In the genomic region with DNA sequence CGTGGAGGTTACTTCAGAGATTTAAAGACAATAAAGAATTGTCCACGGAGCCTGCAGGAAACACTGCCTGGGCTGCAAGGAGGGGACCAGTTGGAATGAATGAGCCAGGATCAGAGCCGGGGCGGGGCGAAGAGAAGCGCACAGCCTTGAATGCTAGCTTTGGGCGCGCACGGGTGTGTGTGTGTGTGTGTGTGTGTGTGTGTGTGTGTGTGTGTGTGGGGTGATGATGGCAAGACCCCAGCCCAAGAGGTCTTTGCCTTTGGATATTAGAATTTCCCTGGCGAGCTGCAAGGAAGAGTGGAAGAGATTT, we compare ENCODE assay signal across 8 mouse cellular contexts. TPM values are rescaled to one million over a fixed set of nuclear protein-coding genes. Genes with fewer than 3 reads are reported as not detected.
DNase-seq lines count a peak whose midpoint lies in the region; ATAC-seq and TF ChIP-seq lines count a peak whose summit lies in the region.

No protein-coding gene starts in this region.

- ATAC-seq in hindbrain, embryonic 16.5 days, result no peak
- peak; percentile 32; the same call in 1 of the 2 replicates for ATAC-seq in neural tube, embryonic 13.5 days (ENCODE audit: low read depth)

- H3K27me3 ChIP-seq in heart, embryonic 10.5 days (ENCODE audit: insufficient read depth, poor library complexity, severe bottlenecking), result peaks cover 45% of the 10 kb centered on the region
- peaks cover 57% of the 10 kb centered on the region for H3K27me3 ChIP-seq in E14TG2a.4 (ENCODE audit: insufficient read depth, low read length)
- H3K27me3 ChIP-seq in hindbrain, embryonic 16.5 days (replicated peaks; ENCODE audit: control insufficient read depth, insufficient read depth, low read length), result no peaks in the 10 kb centered on the region
- H3K27me3 ChIP-seq in neural tube, embryonic 13.5 days, result peaks cover 6% of the 10 kb centered on the region

- DNase-seq in heart, embryonic 10.5 days (ENCODE audit: low spot score), result no peak
- no peak for DNase-seq in heart, postnatal 36 days
- peak; percentile 49 to 57 for DNase-seq in cerebellum, postnatal 36 days
- no peak for DNase-seq in urinary bladder, postnatal 4 days (ENCODE audit: low spot score in 2 of 2)
- no peak for DNase-seq in left cerebral cortex, postnatal 36 days (ENCODE audit: low spot score in 2 of 2)

- intact Hi-C loops in heart, postnatal 36 days (cut with DNase I), result loop anchor here (2.0 kb wide), 1 partner anchor 69 kb away; no protein-coding TSS in a partner anchor
- intact Hi-C loops in left cerebral cortex, postnatal 36 days (cut with DNase I), result loop anchor here (5.0 kb wide), 1 partner anchor 62 kb away; no protein-coding TSS in a partner anchor

- H3K36me3 ChIP-seq in heart, embryonic 10.5 days, result no peaks in the 10 kb centered on the region
- no peaks in the 10 kb centered on the region for H3K36me3 ChIP-seq in E14TG2a.4 (ENCODE audit: insufficient read depth, low read length)
- no peaks in the 10 kb centered on the region for H3K36me3 ChIP-seq in hindbrain, embryonic 16.5 days (ENCODE audit: control insufficient read depth, insufficient read depth, low read length)
- H3K36me3 ChIP-seq in neural tube, embryonic 13.5 days, result no peaks in the 10 kb centered on the region

- peak overlapping the region; percentile 90 for H3K9ac ChIP-seq in hindbrain, embryonic 16.5 days (ENCODE audit: low read depth, low read length)
- peak overlapping the region; percentile 96 for H3K9ac ChIP-seq in neural tube, embryonic 13.5 days

- peaks cover 27% of the 10 kb centered on the region for H3K4me1 ChIP-seq in heart, embryonic 10.5 days
- H3K4me1 ChIP-seq in E14TG2a.4 (replicated peaks; ENCODE audit: low read depth, low read length), result peaks cover 16% of the 10 kb centered on the region
- H3K4me1 ChIP-seq in hindbrain, embryonic 16.5 days (ENCODE audit: control insufficient read depth, insufficient read depth, low read depth, low read length), result peaks cover 32% of the 10 kb centered on the region
- peaks cover 79% of the 10 kb centered on the region for H3K4me1 ChIP-seq in neural tube, embryonic 13.5 days (replicated peaks)

- H3K4me2 ChIP-seq in hindbrain, embryonic 16.5 days (ENCODE audit: low read length), result peak overlapping the region; percentile 93
- peak overlapping the region; percentile 87 for H3K4me2 ChIP-seq in neural tube, embryonic 13.5 days

- TF ChIP-seq CTCF in E14TG2a.4 (conservative IDR thresholded peaks at IDR 0.05; ENCODE audit: low read length), result no peak

- no peaks in the 10 kb centered on the region for H3K9me3 ChIP-seq in heart, embryonic 10.5 days
- no peaks in the 10 kb centered on the region for H3K9me3 ChIP-seq in E14TG2a.4 (ENCODE audit: low read length)
- H3K9me3 ChIP-seq in hindbrain, embryonic 16.5 days (ENCODE audit: control insufficient read depth, low read length), result no peaks in the 10 kb centered on the region
- H3K9me3 ChIP-seq in neural tube, embryonic 13.5 days, result no peaks in the 10 kb centered on the region

- H3K4me3 ChIP-seq in heart, embryonic 10.5 days, result peak overlapping the region; percentile 85
- peak overlapping the region; percentile 85 for H3K4me3 ChIP-seq in E14TG2a.4 (replicated peaks; ENCODE audit: low read length)
- H3K4me3 ChIP-seq in hindbrain, embryonic 16.5 days (ENCODE audit: low read length), result peak overlapping the region; percentile 74
- H3K4me3 ChIP-seq in neural tube, embryonic 13.5 days, result peak overlapping the region; percentile 77

- WGBS in heart, embryonic 10.5 days, result under 1% methylated on average over 10 of the region's 10 CpGs
- 0% methylated on average over 10 of the region's 10 CpGs for WGBS in hindbrain, embryonic 16.5 days
- WGBS in neural tube, embryonic 13.5 days, result under 1% methylated on average over 10 of the region's 10 CpGs

- no peak overlapping the region for H3K27ac ChIP-seq in heart, embryonic 10.5 days
- H3K27ac ChIP-seq in hindbrain, embryonic 16.5 days (ENCODE audit: low read depth, low read length), result peak overlapping the region; percentile 94
- H3K27ac ChIP-seq in neural tube, embryonic 13.5 days (replicated peaks), result peak overlapping the region; percentile 96

RNA-seq across cellular contexts. Expression of a gene that starts 1.0 kb away (rescaled TPM):
- 0.21 and 0.40 TPM in 2 replicates for polyA plus RNA-seq in heart, embryonic 10.5 days (2016; fragmentation: Nextera tagmentation; extraction: Ambion mirVana)
- under 1 TPM; 0.03 to 0.08 TPM for total RNA-seq in heart, postnatal 36 days (2021)
- polyA plus RNA-seq in hindbrain, embryonic 16.5 days (2015; fragmentation: Nextera tagmentation; extraction: Ambion mirVana), result 16.2 and 18.3 TPM in 2 replicates
- polyA plus RNA-seq in neural tube, embryonic 13.5 days (2015; fragmentation: Nextera tagmentation; extraction: Ambion mirVana), result 18.8 and 22.5 TPM in 2 replicates
- total RNA-seq in left cerebral cortex, postnatal 36 days (2021), result 1,000 to 10,000 TPM; 1,740 to 1,741 TPM

Comparison
In these comparisons a context has a peak if more than half of its experiments do, and no peak if none do; other contexts are left out.
1. DNase-seq: peak in cerebellum, postnatal 36 days (2 of 2); none in heart, embryonic 10.5 days (single experiment), heart, postnatal 36 days (0 of 2), urinary bladder, postnatal 4 days (0 of 2) and left cerebral cortex, postnatal 36 days (0 of 2).
2. RNA of a gene that starts 1.0 kb away (polyA plus RNA-seq): 18.8 to 22.5 TPM in neural tube, embryonic 13.5 days and 16.2 to 18.3 TPM in hindbrain, embryonic 16.5 days; 0.21 to 0.40 TPM in heart, embryonic 10.5 days; every median in the first group is over 10 times any median in the second.
3. Peak in every context shown above with its lines, with median percentiles within 50 percentile points of each other: H3K4me3 ChIP-seq.